ENCODE assay signal across 8 mouse cellular contexts in the genomic region with DNA sequence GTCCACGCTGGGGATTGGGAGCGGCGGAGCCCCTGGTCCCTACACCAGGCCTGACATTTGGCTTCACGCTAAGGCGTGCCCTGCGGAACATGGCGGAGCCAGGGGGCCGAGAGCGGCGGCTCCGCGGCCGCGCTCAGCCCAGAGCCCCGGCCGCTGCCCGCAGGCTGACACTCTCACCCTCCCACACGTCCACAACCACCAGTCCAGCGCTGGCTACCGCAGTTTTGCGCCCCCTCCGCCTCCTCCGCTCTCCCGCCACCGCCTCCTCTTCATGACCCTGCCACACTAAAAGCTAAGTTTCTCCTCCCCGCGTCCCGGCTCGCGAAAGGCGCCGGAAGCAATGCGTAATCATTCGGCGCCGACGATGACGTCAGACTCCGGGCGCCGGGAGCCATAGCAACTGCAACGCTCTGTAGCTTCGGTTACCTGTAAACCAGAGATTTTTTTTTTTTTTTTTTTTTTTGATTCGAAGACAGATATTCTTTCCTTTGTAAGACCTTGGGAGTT. TPM values are rescaled to one million over a fixed set of nuclear protein-coding genes. Genes with fewer than 3 reads are reported as not detected.
DNase-seq lines count a peak whose midpoint lies in the region; ATAC-seq and TF ChIP-seq lines count a peak whose summit lies in the region.

A gene (minus strand): TSS at position 323 of the 507 bp plus-strand sequence.

- under 1% methylated on average over 44 of the region's 44 CpGs for WGBS in forebrain, embryonic 12.5 days
- under 1% methylated on average over 44 of the region's 44 CpGs for WGBS in large intestine, adult 2 months
- under 1% methylated on average over 44 of the region's 44 CpGs for WGBS in liver, postnatal 0 days (ENCODE audit: insufficient replicate concordance)
- WGBS in neural tube, embryonic 14.5 days = 1% methylated on average over 43 of the region's 44 CpGs

- peak within 1 kb of the TSS; percentile 80 for H3K4me2 ChIP-seq in forebrain, embryonic 12.5 days
- peak within 1 kb of the TSS; percentile 84 for H3K4me2 ChIP-seq in liver, postnatal 0 days (ENCODE audit: low read depth, low read length)
- H3K4me2 ChIP-seq in neural tube, embryonic 14.5 days (ENCODE audit: low read depth, low read length) = peak within 1 kb of the TSS; percentile 50

- peaks cover 12% of the 10 kb centered on the region for H3K36me3 ChIP-seq in E14TG2a.4 (ENCODE audit: insufficient read depth, low read length)
- peaks cover 2% of the 10 kb centered on the region for H3K36me3 ChIP-seq in forebrain, embryonic 12.5 days (replicated peaks)
- no peaks in the 10 kb centered on the region; the same call in 1 of the 2 replicates for H3K36me3 ChIP-seq in liver, postnatal 0 days (replicated peaks; ENCODE audit: insufficient read depth, low read length)
- no peaks in the 10 kb centered on the region for H3K36me3 ChIP-seq in neural tube, embryonic 14.5 days (ENCODE audit: control insufficient read depth, insufficient read depth, low read length)

- peak; percentile 59 for TF ChIP-seq EP300 in liver, postnatal 0 days (IDR thresholded peaks at IDR 0.05; ENCODE audit: low read depth)

- H3K27ac ChIP-seq in forebrain, embryonic 12.5 days = peak within 1 kb of the TSS; percentile 78
- peak within 1 kb of the TSS; percentile 93 for H3K27ac ChIP-seq in liver, postnatal 0 days (ENCODE audit: low read depth)
- H3K27ac ChIP-seq in neural tube, embryonic 14.5 days (ENCODE audit: low read depth, low read length) = peak within 1 kb of the TSS; percentile 70

- intact Hi-C loops in heart, postnatal 10 days (cut with DNase I) = loop anchor here (10.0 kb wide), 1 partner anchor 749 kb away; no protein-coding TSS in a partner anchor

- H3K4me1 ChIP-seq in E14TG2a.4 (replicated peaks; ENCODE audit: low read depth, low read length) = peaks cover 25% of the 10 kb centered on the region
- H3K4me1 ChIP-seq in forebrain, embryonic 12.5 days = peaks cover 29% of the 10 kb centered on the region
- H3K4me1 ChIP-seq in liver, postnatal 0 days (ENCODE audit: insufficient read depth) = peaks cover 18% of the 10 kb centered on the region
- H3K4me1 ChIP-seq in neural tube, embryonic 14.5 days (ENCODE audit: control insufficient read depth, insufficient read depth, low read length) = peaks cover 19% of the 10 kb centered on the region

- H3K4me3 ChIP-seq in E14TG2a.4 (replicated peaks; ENCODE audit: low read length) = peak within 1 kb of the TSS; percentile 99
- peak within 1 kb of the TSS; percentile 79 for H3K4me3 ChIP-seq in forebrain, embryonic 12.5 days (replicated peaks)
- H3K4me3 ChIP-seq in liver, postnatal 0 days (ENCODE audit: low read depth, low read length) = peak within 1 kb of the TSS; percentile 90
- peak within 1 kb of the TSS; percentile 89 for H3K4me3 ChIP-seq in neural tube, embryonic 14.5 days (ENCODE audit: low read depth, low read length)

- ATAC-seq in forebrain, embryonic 12.5 days (ENCODE audit: low FRiP score) = peak; percentile 67
- ATAC-seq in liver, postnatal 0 days = peak; percentile 87
- ATAC-seq in neural tube, embryonic 14.5 days (ENCODE audit: low read depth) = peak; percentile 80

- peak within 1 kb of the TSS; percentile 78 for H3K9ac ChIP-seq in forebrain, embryonic 12.5 days
- peak within 1 kb of the TSS; percentile 89 for H3K9ac ChIP-seq in liver, postnatal 0 days (replicated peaks)
- peak within 1 kb of the TSS; percentile 74 for H3K9ac ChIP-seq in neural tube, embryonic 14.5 days (replicated peaks; ENCODE audit: low read depth, low read length)

- no peak for TF ChIP-seq CTCF in E14TG2a.4 (conservative IDR thresholded peaks at IDR 0.05; ENCODE audit: low read length)
- TF ChIP-seq CTCF in liver, postnatal 0 days (IDR thresholded peaks at IDR 0.05; ENCODE audit: low read depth) = no peak

- H3K9me3 ChIP-seq in E14TG2a.4 (ENCODE audit: low read length) = no peaks in the 10 kb centered on the region
- H3K9me3 ChIP-seq in forebrain, embryonic 12.5 days = no peaks in the 10 kb centered on the region
- H3K9me3 ChIP-seq in liver, postnatal 0 days (ENCODE audit: low read length) = no peaks in the 10 kb centered on the region
- H3K9me3 ChIP-seq in neural tube, embryonic 14.5 days (ENCODE audit: control insufficient read depth, low read length) = no peaks in the 10 kb centered on the region

- peak; percentile 90 for DNase-seq in c-Kit-positive CD71-positive TER-119-positive erythroid progenitor cells, embryonic 14.5 days (ENCODE audit: low spot score)
- peak; percentile 96 to 97 for DNase-seq in heart, postnatal 10 days
- DNase-seq in large intestine, adult 2 months (ENCODE audit: low read depth, low spot score) = peak; percentile 69
- peak; percentile 95 for DNase-seq in liver, postnatal 0 days
- DNase-seq in testis, postnatal 10 days (ENCODE audit: low spot score) = peak; percentile 98

- peaks cover 20% of the 10 kb centered on the region for H3K27me3 ChIP-seq in E14TG2a.4 (ENCODE audit: insufficient read depth, low read length)
- H3K27me3 ChIP-seq in forebrain, embryonic 12.5 days = peaks cover 7% of the 10 kb centered on the region; the same call in 1 of the 2 replicates
- H3K27me3 ChIP-seq in liver, postnatal 0 days (ENCODE audit: insufficient read depth, low read length) = no peaks in the 10 kb centered on the region
- no peaks in the 10 kb centered on the region for H3K27me3 ChIP-seq in neural tube, embryonic 14.5 days (ENCODE audit: control insufficient read depth, insufficient read depth, low read length)

RNA-seq across cellular contexts. Expression of the gene that starts here (rescaled TPM):
- 33.5 and 41.2 TPM in 2 replicates for polyA plus RNA-seq in forebrain, embryonic 12.5 days (2016; fragmentation: Nextera tagmentation; extraction: Ambion mirVana)
- 10 to 100 TPM; 23.9 to 29.5 TPM for total RNA-seq in heart, postnatal 10 days (2021)
- polyA plus RNA-seq in large intestine, adult 2 months (2012; rRNA removed) = 1.7 and 2.6 TPM in 2 replicates
- polyA plus RNA-seq in liver, postnatal 0 days (2015; fragmentation: Nextera tagmentation; extraction: Ambion mirVana) = 7.3 and 9.1 TPM in 2 replicates
- 23.0 and 25.5 TPM in 2 replicates for polyA plus RNA-seq in neural tube, embryonic 14.5 days (2014; fragmentation: Nextera tagmentation; extraction: Ambion mirVana)

Comparison
In these comparisons a context has a peak if more than half of its experiments do, and no peak if none do; other contexts are left out.
1. Peak in every context shown above with its lines: DNase-seq, ATAC-seq, H3K4me3 ChIP-seq and H3K27ac ChIP-seq.